Mouse (Mus musculus) MEL (cell line): ENCODE results near the gene Myo1c. TPM values are rescaled to one million over a fixed set of nuclear protein-coding genes. Genes with fewer than 3 reads are reported as not detected.

Source experiments
- DNase-seq: peaks from one replicate; pipeline ENCODE4 v3.0.0; 2011; ENCODE audit warnings: low read depth, low spot score
- H3K27ac ChIP-seq: 2 replicates; pipeline ENCODE4 v1.5.1; 2012; ENCODE audit warnings: low read depth, mild to moderate bottlenecking, control low read depth, low read length, moderate library complexity; ENCODE audit not compliant: control insufficient read depth
- H3K27me3 ChIP-seq, 2 experiments: fragments of 150-350 bp in 1 of 2; sonication (generic) in 1 of 2; 2 replicates each; pipeline ENCODE4 v1.6.1; 2012; ENCODE audit warnings: low read length in 2 of 2, mild to moderate bottlenecking in 2 of 2, improper control_type of control experiment in 1 of 2, moderate library complexity in 1 of 2; ENCODE audit not compliant: insufficient read depth in 2 of 2, control insufficient read depth in 1 of 2
- H3K36me3 ChIP-seq, 2 experiments: 2 replicates each; pipeline ENCODE4 v1.6.1; 2012 to 2014; ENCODE audit warnings: low read length in 2 of 2, improper control_type of control experiment in 1 of 2, inconsistent platforms in 1 of 2, mild to moderate bottlenecking in 1 of 2; ENCODE audit not compliant: insufficient read depth in 2 of 2, control insufficient read depth in 1 of 2
- H3K4me1 ChIP-seq, 2 experiments: fragments of 150-350 bp in 1 of 2; sonication (generic) in 1 of 2; 2 replicates each; pipeline ENCODE4 v1.6.1; 2012; ENCODE audit warnings: low read length in 2 of 2, improper control_type of control experiment in 1 of 2, mild to moderate bottlenecking in 1 of 2; ENCODE audit not compliant: insufficient read depth in 2 of 2, control insufficient read depth in 1 of 2
- H3K4me3 ChIP-seq, 2 experiments: fragments of 150-350 bp in 1 of 2; sonication (generic) in 1 of 2; 2 replicates each; pipeline ENCODE4 v1.5.1; 2012; ENCODE audit warnings: low read depth in 2 of 2, low read length in 2 of 2, mild to moderate bottlenecking in 2 of 2, moderate library complexity in 2 of 2, control low read depth in 1 of 2, improper control_type of control experiment in 1 of 2; ENCODE audit not compliant: control insufficient read depth in 1 of 2, insufficient read depth in 1 of 2
- H3K79me2 ChIP-seq: 2 replicates; pipeline ENCODE4 v1.6.1; 2012; ENCODE audit warnings: mild to moderate bottlenecking, low read length, moderate library complexity; ENCODE audit not compliant: control insufficient read depth, poor library complexity, insufficient read depth
- H3K9ac ChIP-seq: 2 replicates; pipeline ENCODE4 v1.6.1; 2012; ENCODE audit warnings: low read depth, mild to moderate bottlenecking, control low read depth, low read length, moderate library complexity; ENCODE audit not compliant: control insufficient read depth, poor library complexity, severe bottlenecking
- H3K9me3 ChIP-seq: fragments of 150-350 bp; sonication (generic); replicated peaks from 2 replicates; pipeline ENCODE4 v1.6.1; 2012; ENCODE audit warnings: mild to moderate bottlenecking, low read length, improper control_type of control experiment, moderate library complexity; ENCODE audit not compliant: insufficient read depth
- BHLHE40 ChIP-seq: IDR thresholded peaks from 2 replicates; pipeline ENCODE4 v1.6.1; 2012; ENCODE audit warnings: low read depth, mild to moderate bottlenecking, inconsistent platforms, low read length, improper control_type of control experiment, borderline replicate concordance
- CHD1 ChIP-seq: IDR thresholded peaks from 2 replicates; pipeline ENCODE4 v1.6.1; 2012; ENCODE audit warnings: low read depth, mild to moderate bottlenecking, inconsistent platforms, low read length, improper control_type of control experiment
- CHD2 ChIP-seq: IDR thresholded peaks from 2 replicates; pipeline ENCODE4 v1.6.1; 2011; ENCODE audit warnings: low read length, improper control_type of control experiment
- CTCF ChIP-seq, 3 experiments: IDR thresholded peaks in 2 of 3; conservative IDR thresholded peaks in 1 of 3; 2 replicates each; pipeline ENCODE4 v1.5.1; 2011 to 2012; ENCODE audit warnings: low read length in 3 of 3, low read depth in 2 of 3, mild to moderate bottlenecking in 2 of 3, improper control_type of control experiment in 1 of 3, inconsistent platforms in 1 of 3, mixed read lengths in 1 of 3, moderate library complexity in 1 of 3; ENCODE audit not compliant: control insufficient read depth in 1 of 3, insufficient read depth in 1 of 3, poor library complexity in 1 of 3, severe bottlenecking in 1 of 3
- E2F4 ChIP-seq: IDR thresholded peaks from 2 replicates; pipeline ENCODE4 v1.6.1; 2011; ENCODE audit warnings: low read depth, low read length, improper control_type of control experiment, borderline replicate concordance
- ETS1 ChIP-seq: IDR thresholded peaks from 2 replicates; pipeline ENCODE4 v1.6.1; 2012; ENCODE audit warnings: low read depth, mild to moderate bottlenecking, inconsistent platforms, low read length, improper control_type of control experiment, moderate library complexity
- GABPA ChIP-seq: IDR thresholded peaks from 2 replicates; pipeline ENCODE4 v1.6.1; 2012; ENCODE audit warnings: low read depth, mild to moderate bottlenecking, inconsistent platforms, low read length, improper control_type of control experiment, moderate library complexity
- GATA1 ChIP-seq: IDR thresholded peaks from 2 replicates; pipeline ENCODE4 v1.6.1; 2011; ENCODE audit warnings: low read depth, low read length, improper control_type of control experiment
- HCFC1 ChIP-seq: IDR thresholded peaks from 2 replicates; pipeline ENCODE4 v1.6.1; 2012; ENCODE audit warnings: low read depth, mild to moderate bottlenecking, inconsistent platforms, low read length, improper control_type of control experiment, moderate library complexity
- JUND ChIP-seq: IDR thresholded peaks from 2 replicates; pipeline ENCODE4 v1.6.1; 2011; ENCODE audit warnings: low read depth, mild to moderate bottlenecking, improper control_type of control experiment, low read length
- KAT2A ChIP-seq: conservative IDR thresholded peaks from 2 replicates; pipeline ENCODE4 v1.6.1; 2012; ENCODE audit warnings: low read depth, low read length, improper control_type of control experiment, inconsistent platforms
- MAFK ChIP-seq: IDR thresholded peaks from 2 replicates; pipeline ENCODE4 v1.6.1; 2011; ENCODE audit warnings: low read depth, mild to moderate bottlenecking, low read length, improper control_type of control experiment, borderline replicate concordance
- MAX ChIP-seq: IDR thresholded peaks from 2 replicates; pipeline ENCODE4 v1.6.1; 2011; ENCODE audit warnings: low read length, improper control_type of control experiment
- MAZ ChIP-seq: IDR thresholded peaks from 2 replicates; pipeline ENCODE4 v1.6.1; 2012; ENCODE audit warnings: low read depth, mild to moderate bottlenecking, inconsistent platforms, low read length, improper control_type of control experiment
- MXI1 ChIP-seq: IDR thresholded peaks from 2 replicates; pipeline ENCODE4 v1.6.1; 2011; ENCODE audit warnings: mild to moderate bottlenecking, low read depth, low read length, improper control_type of control experiment
- MYB ChIP-seq: IDR thresholded peaks from 2 replicates; pipeline ENCODE4 v1.6.1; 2011; ENCODE audit warnings: mild to moderate bottlenecking, low read depth, low read length, improper control_type of control experiment
- MYC ChIP-seq: IDR thresholded peaks from 2 replicates; pipeline ENCODE4 v1.6.1; 2011; ENCODE audit warnings: low read depth, mild to moderate bottlenecking, low read length, improper control_type of control experiment, moderate library complexity
- NELFE ChIP-seq: IDR thresholded peaks from 2 replicates; pipeline ENCODE4 v1.6.1; 2011; ENCODE audit warnings: low read depth, low read length, improper control_type of control experiment
- NRF1 ChIP-seq: IDR thresholded peaks from 2 replicates; pipeline ENCODE4 v1.6.1; 2014; ENCODE audit warnings: low read depth, mild to moderate bottlenecking, inconsistent platforms, low read length, improper control_type of control experiment, moderate library complexity; ENCODE audit not compliant: poor library complexity, insufficient read depth, severe bottlenecking
- POLR2A ChIP-seq, 2 experiments: IDR thresholded peaks; 2 replicates each; pipeline ENCODE4 v1.6.1; 2011 to 2012; ENCODE audit warnings: low read length in 2 of 2, mild to moderate bottlenecking in 2 of 2, control low read depth in 1 of 2, improper control_type of control experiment in 1 of 2, low read depth in 1 of 2, moderate library complexity in 1 of 2; ENCODE audit not compliant: control insufficient read depth in 1 of 2, insufficient read depth in 1 of 2, poor library complexity in 1 of 2
- POLR2AphosphoS2 ChIP-seq: IDR thresholded peaks from 2 replicates; pipeline ENCODE4 v1.6.1; 2011; ENCODE audit warnings: low read length, improper control_type of control experiment
- POLR2AphosphoS5 ChIP-seq: IDR thresholded peaks from 2 replicates; pipeline ENCODE4 v1.6.1; 2012; ENCODE audit warnings: low read depth, borderline replicate concordance, mild to moderate bottlenecking, inconsistent platforms, low read length, moderate library complexity, mixed read lengths
- RAD21 ChIP-seq: IDR thresholded peaks from 2 replicates; pipeline ENCODE4 v1.6.1; 2011; ENCODE audit warnings: mild to moderate bottlenecking, low read depth, low read length, improper control_type of control experiment
- RCOR1 ChIP-seq: IDR thresholded peaks from 2 replicates; pipeline ENCODE4 v1.6.1; 2012; ENCODE audit warnings: low read depth, mild to moderate bottlenecking, inconsistent platforms, low read length, improper control_type of control experiment
- SIN3A ChIP-seq: IDR thresholded peaks from 2 replicates; pipeline ENCODE4 v1.6.1; 2012; ENCODE audit warnings: low read length, improper control_type of control experiment, inconsistent platforms
- SMC3 ChIP-seq: IDR thresholded peaks from 2 replicates; pipeline ENCODE4 v1.6.1; 2011; ENCODE audit warnings: low read depth, low read length, improper control_type of control experiment
- TAL1 ChIP-seq: IDR thresholded peaks from 2 replicates; pipeline ENCODE4 v1.6.1; 2012; ENCODE audit warnings: mild to moderate bottlenecking, inconsistent platforms, low read length, moderate library complexity, mixed read lengths
- TBP ChIP-seq: IDR thresholded peaks from 2 replicates; pipeline ENCODE4 v1.8.0; 2011; ENCODE audit warnings: low read depth, low read length, improper control_type of control experiment
- TCF12 ChIP-seq: IDR thresholded peaks from 2 replicates; pipeline ENCODE4 v1.6.1; 2014; ENCODE audit warnings: low read depth, mild to moderate bottlenecking, inconsistent platforms, low read length, improper control_type of control experiment, moderate library complexity
- UBTF ChIP-seq: IDR thresholded peaks from 2 replicates; pipeline ENCODE4 v1.6.1; 2012; ENCODE audit warnings: low read depth, mild to moderate bottlenecking, inconsistent platforms, low read length, improper control_type of control experiment, moderate library complexity, borderline replicate concordance; ENCODE audit not compliant: insufficient read depth
- USF1 ChIP-seq: IDR thresholded peaks from 2 replicates; pipeline ENCODE4 v1.6.1; 2014; ENCODE audit warnings: low read depth, mild to moderate bottlenecking, inconsistent platforms, low read length, improper control_type of control experiment, moderate library complexity
- USF2 ChIP-seq, 2 experiments: IDR thresholded peaks; 2 replicates each; pipeline ENCODE4 v1.6.1; 2011 to 2012; ENCODE audit warnings: improper control_type of control experiment in 2 of 2, low read length in 2 of 2, borderline replicate concordance in 1 of 2, inconsistent platforms in 1 of 2, low read depth in 1 of 2, mild to moderate bottlenecking in 1 of 2; ENCODE audit not compliant: insufficient read depth in 1 of 2
- ZC3H11A ChIP-seq: IDR thresholded peaks from 2 replicates; pipeline ENCODE4 v1.6.1; 2012; ENCODE audit warnings: low read depth, mild to moderate bottlenecking, inconsistent platforms, low read length, improper control_type of control experiment
- ZKSCAN1 ChIP-seq: IDR thresholded peaks from 2 replicates; pipeline ENCODE4 v1.6.1; 2012; ENCODE audit warnings: low read depth, mild to moderate bottlenecking, inconsistent platforms, low read length, improper control_type of control experiment, moderate library complexity
- ZMIZ1 ChIP-seq: IDR thresholded peaks from 2 replicates; pipeline ENCODE4 v1.6.1; 2012; ENCODE audit warnings: low read depth, mild to moderate bottlenecking, inconsistent platforms, low read length, improper control_type of control experiment, moderate library complexity
- ZNF384 ChIP-seq: IDR thresholded peaks from 2 replicates; pipeline ENCODE4 v1.6.1; 2012; ENCODE audit warnings: low read depth, mild to moderate bottlenecking, inconsistent platforms, low read length, improper control_type of control experiment
- polyA plus RNA-seq, 2 experiments: library from polyadenylated mRNA; stranded (reverse) in 1 of 2; unstranded in 1 of 2; fragments of >175 nt in 1 of 2; fragments of >200 nt in 1 of 2; gene quantifications; 2 replicates each; pipeline versions ENCODE4 v1.2.1 to v1.2.4; 2012; ENCODE audit warnings: low replicate concordance in 2 of 2, low read depth in 1 of 2; ENCODE audit not compliant: insufficient read length in 2 of 2, insufficient read depth in 1 of 2, missing spikeins in 1 of 2
- total RNA-seq: library from RNA; depleted of rRNA; stranded (reverse); fragments of 300-350 nt; gene quantifications from 2 replicates; pipeline ENCODE4 v1.2.3, GENCODE M21; 2012

Gene Myo1c
- total and polyA plus RNA-seq, 3 experiments, result 33.2 to 45.6 TPM; not detected in 1

DNA sequence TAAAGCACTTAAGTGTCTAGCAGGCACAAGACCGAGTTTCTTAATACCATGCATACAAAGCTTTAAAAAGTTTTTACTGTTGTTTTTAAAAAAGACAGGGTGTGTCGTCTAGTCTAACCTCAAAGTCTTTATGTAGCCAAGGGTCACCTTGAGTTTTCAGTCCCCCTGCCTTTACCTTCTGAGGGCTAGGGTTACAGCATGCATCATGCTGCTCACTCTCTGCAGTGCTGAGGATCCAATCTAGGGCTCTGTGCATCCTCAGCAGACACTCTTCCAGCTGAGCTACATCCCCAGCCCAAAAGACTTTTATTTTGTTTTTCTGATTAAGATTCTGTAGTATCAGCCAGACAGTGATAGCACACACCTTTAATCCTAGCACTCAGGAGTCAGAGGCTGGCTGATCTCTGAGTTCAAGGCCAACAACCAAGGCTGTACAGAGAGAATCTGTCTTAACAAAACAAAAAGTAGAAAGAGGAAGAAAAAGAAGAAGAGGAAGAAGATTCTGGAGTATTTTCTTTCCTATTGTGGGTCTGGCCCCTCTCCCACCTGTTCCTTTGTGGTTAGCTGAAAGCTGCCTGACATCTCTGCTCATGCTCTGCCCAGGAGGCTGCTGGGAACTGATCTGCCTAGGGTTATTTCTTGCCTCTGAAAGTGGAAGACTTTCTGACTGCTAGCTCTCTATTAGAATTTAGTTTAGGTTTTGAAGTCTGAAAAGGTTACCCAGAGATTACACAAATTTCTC, 27.5 kb upstream of the Myo1c start:
- Histone ChIP-seq H3K4me1 (peaks cover 20 to 25% of the 10 kb centered on the region in 2 experiments), H3K79me2 (no peaks in the 10 kb centered on the region; the same call in 1 of the 2 replicates), H3K9me3 (no peaks in the 10 kb centered on the region), H3K9ac (peak overlapping the region; percentile 24), H3K27me3 (no peaks in the 10 kb centered on the region), H3K36me3 (peaks cover 11 to 27% of the 10 kb centered on the region in 2 experiments), H3K4me3 (no peak overlapping the region), H3K27ac (peak overlapping the region; percentile 75)
- DNase-seq, result peak; percentile 90
- no peak for TF ChIP-seq ZC3H11A
- no peak for TF ChIP-seq E2F4
- peak; percentile 72; the same call in 1 of the 2 replicates for TF ChIP-seq ZMIZ1
- no peak for TF ChIP-seq POLR2A (IDR thresholded peaks at IDR 0.05; ENCODE audit: control insufficient read depth in 1 of 2, insufficient read depth in 1 of 2, low read depth in 1 of 2, low read length in 2 of 2, poor library complexity in 1 of 2)
- TF ChIP-seq MYB, result no peak; the same call in 1 of the 2 replicates
- no peak for TF ChIP-seq POLR2AphosphoS5
- peak; percentile 72 for TF ChIP-seq HCFC1
- no peak for TF ChIP-seq NELFE
- TF ChIP-seq TBP, result peak; percentile 53
- no peak for TF ChIP-seq CTCF (IDR thresholded peaks at IDR 0.05 in 2 of 3, conservative IDR thresholded peaks at IDR 0.05 in 1 of 3; ENCODE audit: control insufficient read depth in 1 of 3, insufficient read depth in 1 of 3, low read depth in 2 of 3, low read length in 3 of 3, poor library complexity in 1 of 3, severe bottlenecking in 1 of 3)
- no peak for TF ChIP-seq UBTF
- 0 out of 2 replicates have a peak, but pooled peaks have one; percentile 48 for TF ChIP-seq JUND
- 0 out of 2 replicates have a peak, but pooled peaks have one; percentile 57 for TF ChIP-seq MAX
- no peak for TF ChIP-seq ZKSCAN1
- TF ChIP-seq USF2 (IDR thresholded peaks at IDR 0.05; ENCODE audit: borderline replicate concordance in 1 of 2, insufficient read depth in 1 of 2, low read depth in 1 of 2, low read length in 2 of 2), result no peak
- TF ChIP-seq TCF12, result peak; percentile 80
- TF ChIP-seq CHD1, result no peak
- no peak for TF ChIP-seq GATA1
- TF ChIP-seq MAZ, result no peak
- TF ChIP-seq ETS1, result peak; percentile 91
- no peak for TF ChIP-seq BHLHE40
- no peak for TF ChIP-seq GABPA
- no peak for TF ChIP-seq CHD2
- TF ChIP-seq MXI1, result peak; percentile 88
- TF ChIP-seq KAT2A, result 0 out of 2 replicates have a peak, but pooled peaks have one; percentile 34
- TF ChIP-seq NRF1, result peak; percentile 69
- TF ChIP-seq SIN3A, result peak; percentile 95
- 0 out of 2 replicates have a peak, but pooled peaks have one; percentile 25 for TF ChIP-seq POLR2AphosphoS2
- 0 out of 2 replicates have a peak, but pooled peaks have one; percentile 20 for TF ChIP-seq MAFK
- TF ChIP-seq MYC, result peak; percentile 67; the same call in 1 of the 2 replicates
- peak; percentile 86 for TF ChIP-seq RCOR1
- TF ChIP-seq TAL1, result peak; percentile 68
- 0 out of 2 replicates have a peak, but pooled peaks have one; percentile 25 for TF ChIP-seq ZNF384
- TF ChIP-seq SMC3, result no peak
- no peak for TF ChIP-seq RAD21
- TF ChIP-seq USF1, result no peak
